Mouse (Mus musculus) CH12.LX (cell line): ENCODE data around the gene Echdc3. TPM values are rescaled to one million over a fixed set of nuclear protein-coding genes. Genes with fewer than 3 reads are reported as not detected.

Experiments
- DNase-seq: peaks from one replicate; pipeline ENCODE4 v3.0.0-alpha.2; 2013; ENCODE audit errors: extremely low read depth
- H3K27ac ChIP-seq: 2 replicates; pipeline ENCODE4 v1.5.1; 2012; ENCODE audit warnings: low read depth, mild to moderate bottlenecking, control low read depth, moderate library complexity; ENCODE audit not compliant: insufficient read depth
- H3K27me3 ChIP-seq: replicated peaks from 2 replicates; pipeline ENCODE3; 2012; ENCODE audit warnings: inconsistent platforms
- H3K36me3 ChIP-seq, 2 experiments: replicated peaks in 1 of 2; 2 replicates each; pipeline versions ENCODE3 to v1.6.1; 2012; ENCODE audit warnings: inconsistent platforms in 1 of 2, low read length in 1 of 2, mild to moderate bottlenecking in 1 of 2, mixed read lengths in 1 of 2, moderate library complexity in 1 of 2; ENCODE audit not compliant: control insufficient read depth in 1 of 2, insufficient read depth in 1 of 2
- H3K4me1 ChIP-seq, 2 experiments: 2 replicates each; pipeline ENCODE4 v1.6.1; 2012; ENCODE audit warnings: inconsistent platforms in 1 of 2, moderate library complexity in 1 of 2; ENCODE audit not compliant: insufficient read depth in 2 of 2, control insufficient read depth in 1 of 2
- H3K4me2 ChIP-seq: 2 replicates; pipeline ENCODE4 v1.6.1; 2012; ENCODE audit warnings: low read depth, mild to moderate bottlenecking, control low read depth; ENCODE audit not compliant: poor library complexity, insufficient read depth, severe bottlenecking
- H3K4me3 ChIP-seq, 3 experiments: fragments of 150-350 bp in 1 of 3; sonication (generic) in 1 of 3; replicated peaks in 1 of 3; 2 replicates each; pipeline versions ENCODE3 to v1.5.1; 2011 to 2012; ENCODE audit warnings: low read depth in 2 of 3, low read length in 2 of 3, mild to moderate bottlenecking in 2 of 3, moderate library complexity in 2 of 3, control low read depth in 1 of 3, improper control_type of control experiment in 1 of 3, inconsistent platforms in 1 of 3, mixed read lengths in 1 of 3; ENCODE audit not compliant: poor library complexity in 1 of 3
- H3K79me2 ChIP-seq: replicated peaks from 2 replicates; pipeline ENCODE4 v1.6.1; 2012; ENCODE audit warnings: mild to moderate bottlenecking, moderate library complexity; ENCODE audit not compliant: control insufficient read depth, poor library complexity, insufficient read depth, severe bottlenecking; ENCODE audit errors: extremely low read depth
- H3K9ac ChIP-seq: 2 replicates; pipeline ENCODE4 v1.6.1; 2012; ENCODE audit warnings: low read depth, mild to moderate bottlenecking, control low read depth, moderate library complexity; ENCODE audit not compliant: insufficient read depth
- H3K9me3 ChIP-seq: replicated peaks from 2 replicates; pipeline ENCODE3; 2012; ENCODE audit warnings: low read length, inconsistent platforms, mixed read lengths
- CHD1 ChIP-seq: IDR thresholded peaks from 2 replicates; pipeline ENCODE4 v1.6.1; 2012; ENCODE audit warnings: low read depth, low read length, improper control_type of control experiment, inconsistent platforms
- ETS1 ChIP-seq: conservative IDR thresholded peaks from 2 replicates; pipeline ENCODE4 v1.6.1; 2012; ENCODE audit warnings: low read depth, mild to moderate bottlenecking, inconsistent platforms, low read length, improper control_type of control experiment, moderate library complexity
- IRF4 ChIP-seq: IDR thresholded peaks from 2 replicates; pipeline ENCODE4 v1.6.1; 2014; ENCODE audit warnings: low read depth, mild to moderate bottlenecking, inconsistent platforms, low read length, improper control_type of control experiment
- JUND ChIP-seq: conservative IDR thresholded peaks from 2 replicates; pipeline ENCODE4 v1.6.1; 2011; ENCODE audit warnings: low read depth, low read length, improper control_type of control experiment
- MAX ChIP-seq: IDR thresholded peaks from 2 replicates; pipeline ENCODE4 v1.6.1; 2011; ENCODE audit warnings: low read length, improper control_type of control experiment
- MEF2A ChIP-seq: IDR thresholded peaks from 2 replicates; pipeline ENCODE4 v1.6.1; 2014; ENCODE audit warnings: low read depth, mild to moderate bottlenecking, inconsistent platforms, low read length, improper control_type of control experiment, borderline replicate concordance
- NELFE ChIP-seq: IDR thresholded peaks from 2 replicates; pipeline ENCODE4 v1.6.1; 2011; ENCODE audit warnings: low read depth, low read length, improper control_type of control experiment
- NRF1 ChIP-seq: IDR thresholded peaks from 2 replicates; pipeline ENCODE4 v1.6.1; 2014; ENCODE audit warnings: low read depth, mild to moderate bottlenecking, inconsistent platforms, low read length, improper control_type of control experiment, moderate library complexity
- PAX5 ChIP-seq: IDR thresholded peaks from 2 replicates; pipeline ENCODE4 v1.6.1; 2012; ENCODE audit warnings: low read length, inconsistent platforms, mixed read lengths
- POLR2A ChIP-seq: IDR thresholded peaks from 2 replicates; pipeline ENCODE4 v1.6.1; 2011; ENCODE audit warnings: low read depth, mild to moderate bottlenecking, improper control_type of control experiment, low read length
- POLR2AphosphoS2 ChIP-seq: IDR thresholded peaks from 2 replicates; pipeline ENCODE4 v1.6.1; 2011; ENCODE audit warnings: low read depth, low read length, improper control_type of control experiment
- RCOR1 ChIP-seq: conservative IDR thresholded peaks from 2 replicates; pipeline ENCODE4 v1.6.1; 2012; ENCODE audit warnings: low read depth, mild to moderate bottlenecking, inconsistent platforms, low read length, improper control_type of control experiment
- SMC3 ChIP-seq: IDR thresholded peaks from 2 replicates; pipeline ENCODE4 v1.6.1; 2011; ENCODE audit warnings: low read depth, low read length, improper control_type of control experiment
- USF2 ChIP-seq: conservative IDR thresholded peaks from 2 replicates; pipeline ENCODE4 v1.6.1; 2011; ENCODE audit warnings: low read depth, low read length, improper control_type of control experiment
- ZC3H11A ChIP-seq: IDR thresholded peaks from 2 replicates; pipeline ENCODE4 v1.6.1; 2012; ENCODE audit warnings: low read depth, mild to moderate bottlenecking, inconsistent platforms, low read length, improper control_type of control experiment
- ZKSCAN1 ChIP-seq: IDR thresholded peaks from 2 replicates; pipeline ENCODE4 v1.6.1; 2012; ENCODE audit warnings: low read depth, inconsistent platforms, low read length, improper control_type of control experiment, borderline replicate concordance
- ZMIZ1 ChIP-seq: IDR thresholded peaks from 2 replicates; pipeline ENCODE4 v1.6.1; 2012; ENCODE audit warnings: low read depth, mild to moderate bottlenecking, inconsistent platforms, low read length, improper control_type of control experiment
- ZNF384 ChIP-seq: IDR thresholded peaks from 2 replicates; pipeline ENCODE4 v1.6.1; 2012; ENCODE audit warnings: low read depth, low read length, improper control_type of control experiment, inconsistent platforms
- dilution Hi-C: fragments of 300-500 bp; cut with MboI; formaldehyde crosslinking; loops from 2 replicates; pipeline ENCODE4 v1.14.3; 2020; ENCODE audit warnings: low sequenced_read_pairs; ENCODE audit not compliant: extremely low pct_unique_long_range_greater_than_20kb, extremely low pct_ligation_motif_present
- in situ Hi-C: fragments of 300-500 bp; cut with MboI; formaldehyde crosslinking; loops from 3 replicates; pipeline ENCODE4 v1.14.3; 2019; ENCODE audit warnings: low sequenced_read_pairs, low pct_ligation_motif_present, low pct_unique_long_range_greater_than_20kb, mixed read lengths
- polyA plus RNA-seq: library from polyadenylated mRNA; unstranded; fragments of >175 nt; gene quantifications from 2 replicates; pipeline ENCODE4 v1.2.1, GENCODE M21; 2012; ENCODE audit warnings: low read depth; ENCODE audit not compliant: insufficient read length
- total RNA-seq, 2 experiments: library from RNA; depleted of rRNA; stranded (reverse); fragments of 300-350 nt in 1 of 2; fragments of >200 nt in 1 of 2; gene quantifications; 2 replicates each; pipeline ENCODE4 v1.2.3; 2012 to 2014

Gene Echdc3
- total and polyA plus RNA-seq, 3 experiments: 9.2 to 17.4 (median 10.6) TPM

- no peaks in the 10 kb centered on the region for H3K36me3 ChIP-seq
- DNase-seq: no peak
- no peak overlapping the region for H3K4me3 ChIP-seq
- TF ChIP-seq ZKSCAN1: no peak
- no peak for TF ChIP-seq MEF2A
- H3K27ac ChIP-seq: no peak overlapping the region
- no peak overlapping the region for H3K4me2 ChIP-seq
- no peaks in the 10 kb centered on the region for H3K79me2 ChIP-seq
- dilution Hi-C loops: no loop called here
- peaks cover 3% of the 10 kb centered on the region for H3K9me3 ChIP-seq
- in situ Hi-C loops: loop anchor here (10.0 to 25.0 kb wide), 2 partner anchors 171 to 1078 kb away; no protein-coding TSS in a partner anchor
- H3K4me1 ChIP-seq: peaks cover 5 to 37% of the 10 kb centered on the region in 2 experiments; a peak in 3 of 4 replicates
- H3K9ac ChIP-seq: no peak overlapping the region
- no peaks in the 10 kb centered on the region for H3K27me3 ChIP-seq
Observed at GRCm38 (mm10) chr2:6165771-6166170, 47.1 kb downstream of the Echdc3 start.

- DNase-seq: no peak
- H3K4me3 ChIP-seq: no peak overlapping the region
- no peak overlapping the region for H3K9ac ChIP-seq
- no peaks in the 10 kb centered on the region for H3K79me2 ChIP-seq
- TF ChIP-seq SMC3: no peak
- TF ChIP-seq USF2: no peak
- no peak for TF ChIP-seq POLR2A
- TF ChIP-seq JUND: no peak
- no peak for TF ChIP-seq MEF2A
- no peak for TF ChIP-seq IRF4
- TF ChIP-seq ZNF384: no peak
- no peak for TF ChIP-seq PAX5
- TF ChIP-seq CHD1: no peak
- no peak for TF ChIP-seq POLR2AphosphoS2
- no peak for TF ChIP-seq MAX
- TF ChIP-seq RCOR1: no peak
- TF ChIP-seq NRF1: no peak
- no peak for TF ChIP-seq ETS1
- TF ChIP-seq ZC3H11A: no peak
- TF ChIP-seq NELFE: no peak
- TF ChIP-seq ZMIZ1: no peak
- no peaks in the 10 kb centered on the region for H3K9me3 ChIP-seq
- peaks cover 5 to 37% of the 10 kb centered on the region in 2 experiments; a peak in 3 of 4 replicates for H3K4me1 ChIP-seq
- in situ Hi-C loops (loop anchor here (10.0 to 25.0 kb wide), 2 partner anchors 170 to 1077 kb away; no protein-coding TSS in a partner anchor), dilution Hi-C loops (no loop called here)
- H3K27ac ChIP-seq: no peak overlapping the region
- no peaks in the 10 kb centered on the region for H3K27me3 ChIP-seq
- H3K4me2 ChIP-seq: peak overlapping the region; percentile 35; the same call in 1 of the 2 replicates
- no peaks in the 10 kb centered on the region for H3K36me3 ChIP-seq
Observed at GRCm38 (mm10) chr2:6164606-6165290, 48.1 kb downstream of the Echdc3 start.
